Mouse (Mus musculus): ENCODE results near the gene Arhgef19. TPM values are rescaled to one million over a fixed set of nuclear protein-coding genes. Genes with fewer than 3 reads are reported as not detected.

Arhgef19 gene
- 1.5 and 1.6 TPM in 2 replicates for polyA plus RNA-seq (2014; fragmentation: Nextera tagmentation; extraction: Ambion mirVana)

- Histone ChIP-seq H3K9ac (ENCODE audit: low read length) (peak within 1 kb of the TSS; percentile 35; the same call in 1 of the 2 replicates), H3K4me1 (replicated peaks; ENCODE audit: control insufficient read depth, insufficient read depth, low read length) (peaks cover 16% of the 10 kb centered on the region), H3K27ac (ENCODE audit: low read depth, low read length) (no peak within 1 kb of the TSS), H3K9me3 (ENCODE audit: control insufficient read depth, low read length) (no peaks in the 10 kb centered on the region), H3K27me3 (ENCODE audit: control insufficient read depth, insufficient read depth, low read length) (peaks cover 60% of the 10 kb centered on the region), H3K4me2 (ENCODE audit: low read depth, low read length, severe bottlenecking) (peak within 1 kb of the TSS; percentile 56), H3K36me3 (ENCODE audit: control insufficient read depth, insufficient read depth, low read length) (no peaks in the 10 kb centered on the region), H3K4me3 (ENCODE audit: low read depth, low read length) (peak within 1 kb of the TSS; percentile 30)
- ATAC-seq (replicated peaks; ENCODE audit: low FRiP score) (peak; percentile 91), DNase-seq (ENCODE audit: low spot score) (peak; percentile 93)
- 2% methylated on average over 31 of the region's 31 CpGs for WGBS
Measured at GRCm38 (mm10) chr4:141239388-141240125, at the start of gene Arhgef19. TSS of gene Arhgef19 (plus strand) at chr4:141239499.

GRCm38 (mm10) chr4:141191294-141191693 lies 48.0 kb upstream of the Arhgef19 start:
- Histone ChIP-seq H3K9me3 (ENCODE audit: control insufficient read depth, low read length) (no peaks in the 10 kb centered on the region), H3K27ac (ENCODE audit: low read depth, low read length) (no peak overlapping the region), H3K4me3 (ENCODE audit: low read depth, low read length) (no peak overlapping the region), H3K9ac (ENCODE audit: low read length) (no peak overlapping the region), H3K4me1 (replicated peaks; ENCODE audit: control insufficient read depth, insufficient read depth, low read length) (no peaks in the 10 kb centered on the region), H3K4me2 (ENCODE audit: low read depth, low read length, severe bottlenecking) (no peak overlapping the region), H3K36me3 (ENCODE audit: control insufficient read depth, insufficient read depth, low read length) (no peaks in the 10 kb centered on the region), H3K27me3 (ENCODE audit: control insufficient read depth, insufficient read depth, low read length) (no peaks in the 10 kb centered on the region)
- DNase-seq (ENCODE audit: low spot score) (no peak), ATAC-seq (replicated peaks; ENCODE audit: low FRiP score) (no peak)
- WGBS, result 90% methylated on average over 7 of the region's 7 CpGs

- Histone ChIP-seq H3K4me3 (ENCODE audit: low read depth, low read length) (no peak overlapping the region), H3K9ac (ENCODE audit: low read length) (no peak overlapping the region), H3K27me3 (ENCODE audit: control insufficient read depth, insufficient read depth, low read length) (no peaks in the 10 kb centered on the region), H3K27ac (ENCODE audit: low read depth, low read length) (no peak overlapping the region), H3K36me3 (ENCODE audit: control insufficient read depth, insufficient read depth, low read length) (peaks cover 9% of the 10 kb centered on the region), H3K4me1 (replicated peaks; ENCODE audit: control insufficient read depth, insufficient read depth, low read length) (no peaks in the 10 kb centered on the region), H3K4me2 (ENCODE audit: low read depth, low read length, severe bottlenecking) (no peak overlapping the region), H3K9me3 (ENCODE audit: control insufficient read depth, low read length) (no peaks in the 10 kb centered on the region)
- 93% methylated on average over 6 of the region's 6 CpGs for WGBS
- ATAC-seq (replicated peaks; ENCODE audit: low FRiP score), result no peak
- no peak for DNase-seq (ENCODE audit: low spot score)
Measured at GRCm38 (mm10) chr4:141194553-141194952, 44.7 kb upstream of the Arhgef19 start.

- H3K4me1 ChIP-seq (replicated peaks; ENCODE audit: control insufficient read depth, insufficient read depth, low read length), result no peaks in the 10 kb centered on the region
- no peak overlapping the region for H3K4me3 ChIP-seq (ENCODE audit: low read depth, low read length)
- no peak for ATAC-seq (replicated peaks; ENCODE audit: low FRiP score)
- DNase-seq (ENCODE audit: low spot score), result no peak
- no peaks in the 10 kb centered on the region for H3K27me3 ChIP-seq (ENCODE audit: control insufficient read depth, insufficient read depth, low read length)
- no peak overlapping the region for H3K4me2 ChIP-seq (ENCODE audit: low read depth, low read length, severe bottlenecking)
- peaks cover 12% of the 10 kb centered on the region for H3K36me3 ChIP-seq (ENCODE audit: control insufficient read depth, insufficient read depth, low read length)
- H3K27ac ChIP-seq (ENCODE audit: low read depth, low read length), result no peak overlapping the region
- no peaks in the 10 kb centered on the region for H3K9me3 ChIP-seq (ENCODE audit: control insufficient read depth, low read length)
- H3K9ac ChIP-seq (ENCODE audit: low read length), result no peak overlapping the region
- 94% methylated on average over 13 of the region's 13 CpGs for WGBS
Measured at GRCm38 (mm10) chr4:141196981-141197685, 42.2 kb upstream of the Arhgef19 start.

GRCm38 (mm10) chr4:141197686-141198035 lies 41.6 kb upstream of the Arhgef19 start:
- H3K27ac ChIP-seq (ENCODE audit: low read depth, low read length), result no peak overlapping the region
- no peak for DNase-seq (ENCODE audit: low spot score)
- no peaks in the 10 kb centered on the region for H3K4me1 ChIP-seq (replicated peaks; ENCODE audit: control insufficient read depth, insufficient read depth, low read length)
- H3K9me3 ChIP-seq (ENCODE audit: control insufficient read depth, low read length), result no peaks in the 10 kb centered on the region
- no peak overlapping the region for H3K4me2 ChIP-seq (ENCODE audit: low read depth, low read length, severe bottlenecking)
- peaks cover 12% of the 10 kb centered on the region for H3K36me3 ChIP-seq (ENCODE audit: control insufficient read depth, insufficient read depth, low read length)
- ATAC-seq (replicated peaks; ENCODE audit: low FRiP score), result no peak
- no peaks in the 10 kb centered on the region for H3K27me3 ChIP-seq (ENCODE audit: control insufficient read depth, insufficient read depth, low read length)
- no peak overlapping the region for H3K4me3 ChIP-seq (ENCODE audit: low read depth, low read length)
- 98% methylated on average over 13 of the region's 13 CpGs for WGBS
- H3K9ac ChIP-seq (ENCODE audit: low read length), result no peak overlapping the region

- no peaks in the 10 kb centered on the region for H3K27me3 ChIP-seq (ENCODE audit: control insufficient read depth, insufficient read depth, low read length)
- no peak overlapping the region for H3K9ac ChIP-seq (ENCODE audit: low read length)
- H3K4me1 ChIP-seq (replicated peaks; ENCODE audit: control insufficient read depth, insufficient read depth, low read length), result no peaks in the 10 kb centered on the region
- H3K27ac ChIP-seq (ENCODE audit: low read depth, low read length), result no peak overlapping the region
- DNase-seq (ENCODE audit: low spot score) (no peak), ATAC-seq (replicated peaks; ENCODE audit: low FRiP score) (no peak)
- H3K9me3 ChIP-seq (ENCODE audit: control insufficient read depth, low read length), result no peaks in the 10 kb centered on the region
- peaks cover 12% of the 10 kb centered on the region for H3K36me3 ChIP-seq (ENCODE audit: control insufficient read depth, insufficient read depth, low read length)
- no peak overlapping the region for H3K4me2 ChIP-seq (ENCODE audit: low read depth, low read length, severe bottlenecking)
- no peak overlapping the region for H3K4me3 ChIP-seq (ENCODE audit: low read depth, low read length)
- WGBS, result 88% methylated on average over 11 of the region's 11 CpGs
Measured at GRCm38 (mm10) chr4:141200906-141201305, 38.4 kb upstream of the Arhgef19 start.

GRCm38 (mm10) chr4:141202192-141202591 lies 37.1 kb upstream of the Arhgef19 start:
- no peak overlapping the region for H3K27ac ChIP-seq (ENCODE audit: low read depth, low read length)
- no peaks in the 10 kb centered on the region for H3K27me3 ChIP-seq (ENCODE audit: control insufficient read depth, insufficient read depth, low read length)
- no peak overlapping the region for H3K4me3 ChIP-seq (ENCODE audit: low read depth, low read length)
- H3K9ac ChIP-seq (ENCODE audit: low read length), result no peak overlapping the region
- WGBS, result 92% methylated on average over 6 of the region's 6 CpGs
- no peak for DNase-seq (ENCODE audit: low spot score)
- ATAC-seq (replicated peaks; ENCODE audit: low FRiP score), result no peak
- H3K4me2 ChIP-seq (ENCODE audit: low read depth, low read length, severe bottlenecking), result no peak overlapping the region
- H3K36me3 ChIP-seq (ENCODE audit: control insufficient read depth, insufficient read depth, low read length), result peaks cover 12% of the 10 kb centered on the region
- no peaks in the 10 kb centered on the region for H3K4me1 ChIP-seq (replicated peaks; ENCODE audit: control insufficient read depth, insufficient read depth, low read length)
- H3K9me3 ChIP-seq (ENCODE audit: control insufficient read depth, low read length), result no peaks in the 10 kb centered on the region

- Histone ChIP-seq H3K4me2 (ENCODE audit: low read depth, low read length, severe bottlenecking) (no peak overlapping the region), H3K4me1 (replicated peaks; ENCODE audit: control insufficient read depth, insufficient read depth, low read length) (no peaks in the 10 kb centered on the region), H3K27me3 (ENCODE audit: control insufficient read depth, insufficient read depth, low read length) (no peaks in the 10 kb centered on the region), H3K27ac (ENCODE audit: low read depth, low read length) (no peak overlapping the region), H3K9me3 (ENCODE audit: control insufficient read depth, low read length) (no peaks in the 10 kb centered on the region), H3K9ac (ENCODE audit: low read length) (no peak overlapping the region), H3K4me3 (ENCODE audit: low read depth, low read length) (no peak overlapping the region), H3K36me3 (ENCODE audit: control insufficient read depth, insufficient read depth, low read length) (peaks cover 2% of the 10 kb centered on the region; the same call in 1 of the 2 replicates)
- ATAC-seq (replicated peaks; ENCODE audit: low FRiP score), result no peak
- no peak for DNase-seq (ENCODE audit: low spot score)
- WGBS, result 75% methylated on average over 4 of the region's 4 CpGs
Measured at GRCm38 (mm10) chr4:141204580-141205061, 34.7 kb upstream of the Arhgef19 start.
